Mouse (Mus musculus) G1E-ER4 (cell line): ENCODE measurements around the gene Mast4. TPM values are rescaled to one million over a fixed set of nuclear protein-coding genes. Genes with fewer than 3 reads are reported as not detected.

Experiments used
- GATA1 ChIP-seq: IDR thresholded peaks from one replicate; pipeline ENCODE4 v1.8.0; 2012; ENCODE audit warnings: low read length, inconsistent platforms
- polyA plus RNA-seq: library from polyadenylated mRNA; stranded (reverse); fragments of >175 nt; gene quantifications from 2 replicates; pipeline ENCODE4 v1.2.3, GENCODE M21; 2012

Mast4 gene
- polyA plus RNA-seq, 1 experiment: 2.4 TPM

GRCm38 (mm10) chr13:103015131-103015750 lies 319.1 kb downstream of the Mast4 start:
- no peak for TF ChIP-seq GATA1

- TF ChIP-seq GATA1: no peak
These were observed 319.7 kb downstream of the Mast4 start for GRCm38 (mm10) chr13:103014631-103015030.

GRCm38 (mm10) chr13:103014222-103014621 lies 320.1 kb downstream of the Mast4 start:
- TF ChIP-seq GATA1: no peak

- TF ChIP-seq GATA1: no peak
These were observed 329.1 kb downstream of the Mast4 start for GRCm38 (mm10) chr13:103005227-103005626.

GRCm38 (mm10) chr13:103001831-103002230 lies 332.5 kb downstream of the Mast4 start:
- no peak for TF ChIP-seq GATA1

- TF ChIP-seq GATA1: no peak
These were observed 333.4 kb downstream of the Mast4 start for GRCm38 (mm10) chr13:103000891-103001290.

- TF ChIP-seq GATA1: no peak
These were observed 340.2 kb downstream of the Mast4 start for GRCm38 (mm10) chr13:102994098-102994497.

GRCm38 (mm10) chr13:102992680-102993423 lies 341.4 kb downstream of the Mast4 start:
- no peak for TF ChIP-seq GATA1

GRCm38 (mm10) chr13:102991928-102992327 lies 342.4 kb downstream of the Mast4 start:
- TF ChIP-seq GATA1: no peak

- TF ChIP-seq GATA1: no peak
These were observed 343.1 kb downstream of the Mast4 start for GRCm38 (mm10) chr13:102991196-102991595.

GRCm38 (mm10) chr13:102990085-102990484 lies 344.2 kb downstream of the Mast4 start:
- TF ChIP-seq GATA1: no peak

GRCm38 (mm10) chr13:102989616-102990015 lies 344.7 kb downstream of the Mast4 start:
- no peak for TF ChIP-seq GATA1

GRCm38 (mm10) chr13:102988976-102989375 lies 345.3 kb downstream of the Mast4 start:
- TF ChIP-seq GATA1: no peak

GRCm38 (mm10) chr13:102988251-102988895 lies 345.9 kb downstream of the Mast4 start:
- TF ChIP-seq GATA1: no peak

- TF ChIP-seq GATA1: no peak
These were observed 349.7 kb downstream of the Mast4 start for GRCm38 (mm10) chr13:102984550-102984949.

GRCm38 (mm10) chr13:102973853-102974252 lies 360.4 kb downstream of the Mast4 start:
- no peak for TF ChIP-seq GATA1
